Mouse (Mus musculus) lung, adult 2 months (tissue): ENCODE results near the gene Trpm4. TPM values are rescaled to one million over a fixed set of nuclear protein-coding genes. Genes with fewer than 3 reads are reported as not detected.
"Not testable (repeated sequence)": the region's sequence is repeated elsewhere in the genome, so short reads cannot be mapped to it uniquely, and the experiment has no call there.

Experiments used
- DNase-seq: peaks from one replicate; pipeline ENCODE4 v3.0.0; 2022
- H3K4me1 ChIP-seq: fragments of 200-500 bp; 2 replicates; pipeline ENCODE4 v1.6.1; 2011; ENCODE audit warnings: low read length; ENCODE audit not compliant: control insufficient read depth, insufficient read depth
- H3K4me3 ChIP-seq: fragments of 200-500 bp; replicated peaks from 2 replicates; pipeline ENCODE3; 2011; ENCODE audit warnings: low read depth, mild to moderate bottlenecking, control low read depth, low read length; ENCODE audit errors: extremely low read depth
- CTCF ChIP-seq: fragments of 200-500 bp; IDR thresholded peaks from 2 replicates; pipeline ENCODE4 v1.5.1; 2011; ENCODE audit warnings: mild to moderate bottlenecking, low read length, control low read depth; ENCODE audit not compliant: insufficient read depth
- POLR2A ChIP-seq: fragments of 200-500 bp; IDR thresholded peaks from 2 replicates; pipeline ENCODE4 v1.6.1; 2011; ENCODE audit warnings: low read depth, mild to moderate bottlenecking, control low read depth, low read length, borderline replicate concordance; ENCODE audit errors: extremely low read depth
- WGBS: fragments of 180-500 bp; shearing (Covaris S2); methylation state at CpG from one replicate; pipeline ENCODE4 v1.1.7; 2018; 5-methylcytosine and 5-hydroxymethylcytosine counted together
- polyA plus RNA-seq: library from polyadenylated mRNA; depleted of rRNA; stranded (reverse); fragments of >200 nt; gene quantifications from 2 replicates; pipeline ENCODE4 v1.2.3, GENCODE M21; 2012

Gene Trpm4
- polyA plus RNA-seq, 1 experiment: 44.8 TPM

- TF ChIP-seq POLR2A: peak; percentile 24; the same call in 1 of the 2 replicates
- peak; percentile 64 for TF ChIP-seq CTCF
- peak; percentile 98 for DNase-seq
- WGBS: under 1% methylated on average over 69 of the region's 70 CpGs
- Histone ChIP-seq H3K4me1 (no peaks in the 10 kb centered on the region; the same call in none of the 2 replicates), H3K4me3 (peak overlapping the region; percentile 76)
Observed at GRCm38 (mm10) chr7:45367020-45367880, 33.7 kb upstream of the Trpm4 start.

GRCm38 (mm10) chr7:45366652-45367019, 33.1 kb upstream of the Trpm4 start, which contains the start of gene Ppfia3:
Ppfia3 (minus strand) TSS chr7:45367019.
- no peak for DNase-seq
- H3K4me1 ChIP-seq: no peaks in the 10 kb centered on the region; the same call in none of the 2 replicates
- TF ChIP-seq CTCF: no peak
- TF ChIP-seq POLR2A: no peak
- H3K4me3 ChIP-seq: peak within 1 kb of the TSS; percentile 76
- WGBS: 2% methylated on average over 26 of the region's 26 CpGs

GRCm38 (mm10) chr7:45365742-45366651, 32.4 kb upstream of the Trpm4 start:
- Histone ChIP-seq H3K4me3 (no peak overlapping the region), H3K4me1 (no peaks in the 10 kb centered on the region; the same call in none of the 2 replicates)
- peak; percentile 49 for DNase-seq
- TF ChIP-seq CTCF (no peak), POLR2A (no peak)
- 6% methylated on average over 35 of the region's 35 CpGs for WGBS

- WGBS: 56% methylated on average over 2 of the region's 2 CpGs
- TF ChIP-seq POLR2A (no peak), CTCF (no peak)
- Histone ChIP-seq H3K4me1 (no peaks in the 10 kb centered on the region), H3K4me3 (no peak overlapping the region)
- DNase-seq: no peak
Observed at GRCm38 (mm10) chr7:45363983-45364382, 30.4 kb upstream of the Trpm4 start.

GRCm38 (mm10) chr7:45362801-45363200, 29.2 kb upstream of the Trpm4 start:
- no peak overlapping the region for H3K4me3 ChIP-seq
- H3K4me1 ChIP-seq: no peaks in the 10 kb centered on the region
- peak; percentile 39 for DNase-seq
- 6% methylated on average over 13 of the region's 13 CpGs for WGBS
- TF ChIP-seq POLR2A (no peak), CTCF (no peak)

- peak; percentile 64 for DNase-seq
- TF ChIP-seq CTCF (no peak), POLR2A (peak; percentile 54; the same call in 1 of the 2 replicates)
- WGBS: 1% methylated on average over 43 of the region's 43 CpGs
- Histone ChIP-seq H3K4me3 (peak overlapping the region; percentile 19), H3K4me1 (no peaks in the 10 kb centered on the region)
Observed at GRCm38 (mm10) chr7:45361243-45361804, 27.7 kb upstream of the Trpm4 start.

- no peaks in the 10 kb centered on the region for H3K4me1 ChIP-seq
- WGBS: 43% methylated on average over 18 of the region's 18 CpGs
- DNase-seq: no peak
- TF ChIP-seq POLR2A (no peak), CTCF (no peak)
- H3K4me3 ChIP-seq: no peak overlapping the region
Observed at GRCm38 (mm10) chr7:45360404-45361125, 27.0 kb upstream of the Trpm4 start.

GRCm38 (mm10) chr7:45359081-45359480, 25.5 kb upstream of the Trpm4 start:
- WGBS: 59% methylated on average over 10 of the region's 11 CpGs
- DNase-seq, H3K4me3 ChIP-seq, H3K4me1 ChIP-seq: not testable (repeated sequence)

- no peak for DNase-seq
- no peak overlapping the region for H3K4me3 ChIP-seq
- 42% methylated on average over 13 of the region's 13 CpGs for WGBS
- TF ChIP-seq POLR2A: no peak
- TF ChIP-seq CTCF: no peak
- H3K4me1 ChIP-seq: no peaks in the 10 kb centered on the region
Observed at GRCm38 (mm10) chr7:45356087-45356486, 22.5 kb upstream of the Trpm4 start.
